Mouse (Mus musculus) heart, adult 11 months (tissue): ENCODE measurements at regions not wholly inside any gene's neighbourhood (a gene's known extent, or its start where the extent isn't known, plus 50 kb on each side); places are given as distances from the start of the nearest gene placed in this dataset.

Source experiments
- DNase-seq: peaks from one replicate; pipeline ENCODE4 v3.0.0; 2022

DNA sequence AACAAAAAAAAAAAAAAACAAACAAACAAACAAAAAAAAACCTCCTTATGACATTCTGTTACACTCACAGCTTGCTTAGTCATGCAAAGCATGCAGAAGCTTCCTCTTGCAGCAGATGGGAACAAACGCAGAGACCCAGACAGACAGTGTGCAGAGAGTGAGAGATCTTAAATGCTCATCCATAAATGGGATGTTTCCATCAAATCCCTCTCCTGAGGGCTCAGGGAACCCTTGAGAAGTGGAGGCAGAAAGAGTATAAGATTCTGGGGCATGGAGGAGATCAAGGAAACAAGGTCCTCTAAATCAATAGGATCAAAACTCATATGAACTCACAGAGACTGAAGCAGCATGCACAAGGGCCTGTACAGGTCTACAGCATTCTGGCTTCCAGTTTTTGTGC, 52.5 kb downstream of the Adm start:
- peak; percentile 55 for DNase-seq

DNA sequence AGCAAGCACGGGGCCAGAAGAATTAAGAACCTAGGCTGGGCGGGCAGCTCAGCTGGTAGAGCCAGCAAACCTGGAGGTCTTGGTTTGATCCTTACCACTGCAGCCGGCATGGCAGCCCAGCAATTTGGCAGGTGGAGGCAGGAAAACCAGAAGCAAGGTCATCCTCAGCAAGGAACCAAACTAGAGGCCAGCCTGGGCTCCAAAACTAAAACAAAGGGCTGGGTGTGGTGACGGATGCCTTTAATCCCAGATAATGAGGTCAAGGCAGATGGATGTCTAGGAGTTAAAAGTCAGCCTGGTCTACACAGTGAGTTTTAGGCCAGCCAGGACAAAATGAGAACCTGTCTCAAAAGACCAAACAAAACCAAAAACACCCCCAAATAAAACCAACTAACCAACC, 55.5 kb downstream of the Adm start:
- peak; percentile 87 for DNase-seq

DNA sequence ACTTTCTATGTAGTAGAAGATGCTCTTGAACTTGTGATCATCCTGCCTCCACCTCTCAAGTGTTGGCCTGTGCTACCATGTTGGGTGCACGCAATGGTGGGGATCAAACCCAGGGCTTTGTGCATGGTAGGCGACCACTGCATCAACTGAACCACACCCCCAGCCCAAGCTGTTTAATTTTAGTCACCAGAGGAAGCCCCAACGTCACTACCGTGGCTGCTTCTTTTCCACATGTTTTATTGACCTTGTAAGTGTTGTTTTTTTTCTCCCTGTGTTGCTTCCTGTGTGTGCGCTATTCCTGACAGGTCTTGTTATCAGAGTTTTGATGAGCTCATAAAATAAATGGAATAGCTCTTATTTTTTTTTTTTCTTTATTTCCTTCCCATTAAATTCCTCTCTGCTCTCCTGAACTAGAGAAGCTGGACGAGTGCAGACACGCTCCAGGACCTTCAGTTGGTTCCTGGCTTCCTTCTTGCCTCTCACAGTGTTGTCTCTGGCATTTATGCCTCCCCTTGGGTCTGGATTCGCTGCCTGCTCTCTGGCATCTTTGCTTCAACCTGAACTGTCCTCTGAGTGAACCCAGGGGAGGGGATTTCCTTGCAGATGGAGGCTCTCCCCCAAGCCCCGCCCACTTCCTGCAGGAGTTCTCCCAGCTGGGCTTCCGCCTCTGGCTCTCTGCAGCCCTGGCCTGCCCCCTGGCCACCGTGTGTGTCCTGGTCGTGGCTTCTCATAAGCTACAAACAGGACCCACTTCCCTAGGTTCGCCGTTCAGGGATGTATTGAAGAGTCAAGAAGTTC, 61.6 kb downstream of the Adm start:
- DNase-seq, result peak; percentile 99

DNA sequence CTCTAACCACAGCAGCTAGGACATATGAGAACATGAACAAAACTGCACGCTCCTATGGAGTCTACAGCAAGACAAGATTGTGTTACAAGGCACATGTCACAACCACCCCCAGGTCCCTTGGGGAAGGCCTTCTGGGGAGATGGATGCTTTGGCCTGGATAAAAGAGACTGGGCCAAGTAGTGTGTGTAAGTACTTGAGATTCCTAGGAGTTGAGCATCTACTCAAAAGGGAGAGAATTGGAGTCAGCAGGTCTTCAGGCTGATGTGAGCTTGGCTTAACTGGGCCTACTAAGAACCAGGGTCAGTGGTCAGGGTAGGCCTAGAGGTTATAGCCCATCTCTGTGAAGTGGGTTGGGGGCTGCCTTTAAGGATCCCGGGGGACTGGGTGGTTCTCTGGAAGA, 62.8 kb downstream of the Adm start:
- peak; percentile 90 for DNase-seq

DNA sequence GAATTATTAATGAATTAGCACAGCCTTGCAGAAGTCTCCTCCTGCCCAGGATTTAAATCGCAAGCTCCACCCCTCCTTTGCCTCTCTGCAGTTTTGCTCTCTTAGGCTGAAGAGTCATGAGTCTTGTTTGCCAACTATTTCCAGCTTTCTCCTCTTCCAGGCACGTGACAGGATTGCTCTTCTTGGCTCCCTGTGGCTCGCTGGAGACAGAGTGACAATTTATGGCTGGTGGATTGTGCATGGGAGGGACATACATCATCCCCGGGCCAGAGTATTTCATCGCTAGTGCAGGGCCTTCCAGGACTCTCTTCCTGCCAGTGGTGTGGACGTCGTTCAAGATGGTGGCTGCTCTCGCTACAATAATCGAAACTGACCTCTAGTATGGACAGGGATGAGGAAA, 63.4 kb downstream of the Adm start:
- peak; percentile 92 for DNase-seq

DNA sequence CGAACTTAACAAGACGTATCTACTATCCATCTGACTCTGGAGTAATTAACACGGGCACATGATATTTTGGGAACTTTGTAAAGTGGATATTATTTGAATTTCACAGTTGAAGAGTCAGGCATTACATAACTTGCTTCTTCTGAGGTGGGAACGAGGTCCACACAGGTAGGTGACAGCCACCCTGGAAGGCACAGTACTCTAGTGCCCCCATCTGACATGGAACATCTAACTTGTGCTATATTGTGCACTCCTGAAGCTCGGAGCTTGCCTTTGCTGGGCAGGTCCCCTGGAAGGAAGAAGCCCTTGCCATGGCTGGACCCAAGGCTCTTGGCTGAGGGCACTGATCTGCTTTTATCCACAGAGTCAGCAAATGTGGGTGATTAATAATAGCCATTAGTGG, 66.8 kb downstream of the Adm start:
- peak; percentile 71 for DNase-seq

DNA sequence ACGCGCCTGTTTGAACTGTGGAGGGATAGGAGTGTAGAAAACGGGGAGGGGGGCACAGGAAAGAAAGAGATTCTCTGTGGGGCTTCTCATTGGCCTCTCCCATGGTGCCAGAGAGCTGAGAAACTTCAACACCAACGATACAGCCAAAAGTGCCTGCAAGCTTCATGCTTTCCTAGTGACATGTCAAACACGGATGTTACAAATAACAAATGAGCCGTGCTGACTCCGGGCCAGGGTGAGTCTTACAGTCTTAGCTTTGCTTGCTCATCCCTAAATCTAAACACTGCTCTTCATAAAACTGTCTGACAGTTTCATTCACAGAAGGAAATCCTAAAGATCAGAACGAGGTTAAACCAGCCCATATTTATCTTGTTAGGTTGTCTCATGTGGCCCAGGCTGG, 68.3 kb downstream of the Adm start:
- DNase-seq, result peak; percentile 74

DNA sequence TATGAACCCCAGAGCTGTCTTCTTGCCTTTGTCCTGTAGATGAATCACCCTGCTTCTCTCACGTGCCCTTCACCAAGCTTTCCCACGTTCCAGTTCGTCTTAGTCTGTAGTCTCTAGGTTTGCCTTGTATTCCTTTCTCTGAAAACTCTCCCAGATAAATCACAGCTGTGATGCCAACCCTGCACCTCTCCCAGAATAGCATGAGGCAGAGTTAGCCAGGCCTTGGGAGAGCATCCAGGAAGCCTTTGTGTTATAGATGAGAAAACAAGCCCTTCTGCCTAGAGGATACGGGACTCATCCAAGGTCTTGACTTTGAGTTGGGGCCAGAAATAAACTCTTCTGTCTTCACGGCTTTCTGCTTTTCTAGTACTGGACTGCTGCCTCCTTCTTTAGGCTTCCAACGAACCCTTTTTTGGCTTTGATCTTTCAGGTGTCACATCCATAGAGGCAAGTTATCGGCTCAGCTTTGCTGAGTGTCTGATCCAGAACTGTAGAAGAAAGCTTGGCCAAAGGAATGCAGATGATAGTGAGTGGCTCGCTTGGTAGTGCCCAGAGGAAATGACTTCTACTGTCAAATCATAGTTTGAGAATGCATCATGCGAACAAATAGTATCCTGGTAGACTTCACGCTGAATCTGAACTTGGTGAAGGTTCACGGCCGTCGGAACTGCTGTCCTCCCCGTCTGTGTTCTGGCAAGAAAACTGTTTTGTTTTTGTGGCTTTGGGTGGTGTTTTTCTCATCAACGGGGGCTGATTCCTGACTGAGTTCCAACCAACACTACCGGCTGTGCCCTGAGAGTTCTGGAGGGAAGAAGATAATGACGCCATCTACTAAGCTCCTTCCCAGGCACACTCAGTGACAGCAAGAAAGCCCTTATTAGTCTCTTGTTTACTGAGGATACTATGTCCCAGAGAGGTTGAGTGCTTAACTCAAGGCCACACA, 69.5 kb upstream of the Ampd3 start:
- DNase-seq, result peak; percentile 98

DNA sequence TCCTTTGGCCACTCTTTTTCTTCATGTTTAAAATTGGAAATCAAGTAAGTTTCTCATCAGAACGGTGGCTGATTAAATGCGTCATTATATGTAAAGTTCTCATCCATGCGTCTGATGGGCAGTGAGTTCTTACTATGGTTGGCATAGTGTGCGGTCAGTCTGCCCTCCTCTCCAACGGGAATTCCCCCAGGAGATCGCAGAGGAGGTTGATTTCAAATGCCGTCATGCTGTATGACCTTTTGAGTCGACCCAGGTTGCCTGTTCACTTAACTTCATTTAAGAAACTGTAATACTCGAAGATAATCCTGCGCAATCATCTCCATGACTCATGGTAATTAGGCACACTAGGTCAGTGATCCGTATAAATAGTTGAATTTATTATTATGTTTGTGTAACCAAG, 68.4 kb upstream of the Ampd3 start:
- DNase-seq, result peak; percentile 82

DNA sequence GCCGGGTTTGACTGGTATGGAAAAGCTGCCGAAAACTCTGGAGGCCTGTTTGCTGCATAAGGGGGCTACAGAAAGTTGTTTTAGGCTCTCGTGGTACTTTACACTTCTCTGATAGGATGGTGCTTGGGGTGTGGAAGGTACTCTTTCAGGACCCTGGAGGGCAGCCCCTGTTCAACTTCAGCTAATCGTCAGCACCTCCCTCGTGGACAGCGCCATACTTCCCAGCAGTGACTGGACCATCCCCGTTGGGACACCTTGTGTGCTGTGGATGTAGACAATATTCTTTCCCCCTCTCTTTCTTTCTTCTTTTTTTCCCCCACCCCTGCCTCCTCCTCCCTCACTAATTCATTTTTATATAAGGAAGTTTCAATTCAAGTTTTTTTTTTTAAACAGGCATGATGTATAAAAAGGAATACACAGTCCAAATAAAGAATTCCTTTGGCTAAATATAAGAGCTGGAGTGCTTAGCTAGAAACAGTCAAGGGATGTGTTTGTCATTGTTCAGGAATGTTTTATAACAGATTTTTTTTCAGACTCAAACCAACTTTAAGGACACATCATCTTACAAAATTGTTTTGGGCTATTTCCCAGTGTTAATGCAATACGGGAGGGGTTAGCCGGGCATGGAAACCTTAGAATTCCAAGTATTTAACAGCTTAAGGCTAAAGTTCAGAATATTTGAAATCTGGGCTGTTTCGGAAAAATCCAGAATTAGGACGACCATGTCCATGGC, 66.2 kb upstream of the Ampd3 start:
- peak; percentile 94 for DNase-seq

DNA sequence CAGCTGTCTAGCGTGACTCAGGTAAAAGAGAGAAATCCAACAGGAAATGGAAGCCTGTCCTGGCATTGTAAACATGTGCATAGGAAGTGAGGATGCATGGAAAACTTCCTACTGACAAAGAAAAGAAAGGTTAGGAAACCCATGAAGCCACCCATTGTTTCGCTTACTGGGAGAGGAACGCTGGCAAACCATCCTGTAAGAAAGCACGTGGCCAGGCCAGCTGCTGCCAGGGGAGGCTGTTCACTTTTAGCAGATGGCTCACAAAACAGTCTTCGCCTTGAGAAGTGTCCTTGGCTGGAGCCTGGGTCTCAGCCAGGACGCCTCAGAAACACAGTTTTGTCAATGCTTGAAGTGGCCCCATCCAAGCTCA, 65.6 kb upstream of the Ampd3 start:
- peak; percentile 97 for DNase-seq

DNA sequence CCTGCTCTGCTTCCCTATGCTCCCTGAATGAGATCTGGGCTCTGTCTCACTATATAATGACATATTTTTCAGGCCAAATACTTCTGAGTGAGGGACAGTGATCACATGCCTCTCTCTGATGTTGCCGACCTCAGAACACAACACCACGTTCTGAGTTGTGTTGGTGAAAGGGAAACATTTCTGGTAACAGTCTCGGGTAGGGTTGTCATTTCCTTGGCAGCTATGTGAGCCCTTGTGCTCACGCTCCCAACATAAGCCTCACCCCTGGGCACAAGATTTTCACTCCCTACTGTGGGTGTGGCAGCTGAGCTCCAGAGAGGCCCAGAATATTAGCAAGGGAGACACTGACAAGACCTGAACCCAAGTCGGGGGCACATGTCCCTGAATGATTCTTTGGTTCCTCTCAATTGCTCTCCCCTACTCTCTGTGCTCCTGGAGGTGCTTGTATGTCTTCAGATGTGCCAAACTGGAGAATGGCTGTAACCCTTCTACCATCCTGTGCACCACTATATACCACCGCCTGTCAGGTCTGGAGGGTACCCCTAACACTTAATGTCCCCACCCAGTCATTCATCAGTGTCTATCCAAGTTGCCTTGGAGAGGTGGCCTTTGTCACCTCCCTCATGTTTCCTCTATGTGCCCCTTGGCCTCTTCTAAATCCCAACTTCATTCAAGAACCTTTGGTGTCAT, 62.5 kb upstream of the Ampd3 start:
- DNase-seq, result peak; percentile 92

DNA sequence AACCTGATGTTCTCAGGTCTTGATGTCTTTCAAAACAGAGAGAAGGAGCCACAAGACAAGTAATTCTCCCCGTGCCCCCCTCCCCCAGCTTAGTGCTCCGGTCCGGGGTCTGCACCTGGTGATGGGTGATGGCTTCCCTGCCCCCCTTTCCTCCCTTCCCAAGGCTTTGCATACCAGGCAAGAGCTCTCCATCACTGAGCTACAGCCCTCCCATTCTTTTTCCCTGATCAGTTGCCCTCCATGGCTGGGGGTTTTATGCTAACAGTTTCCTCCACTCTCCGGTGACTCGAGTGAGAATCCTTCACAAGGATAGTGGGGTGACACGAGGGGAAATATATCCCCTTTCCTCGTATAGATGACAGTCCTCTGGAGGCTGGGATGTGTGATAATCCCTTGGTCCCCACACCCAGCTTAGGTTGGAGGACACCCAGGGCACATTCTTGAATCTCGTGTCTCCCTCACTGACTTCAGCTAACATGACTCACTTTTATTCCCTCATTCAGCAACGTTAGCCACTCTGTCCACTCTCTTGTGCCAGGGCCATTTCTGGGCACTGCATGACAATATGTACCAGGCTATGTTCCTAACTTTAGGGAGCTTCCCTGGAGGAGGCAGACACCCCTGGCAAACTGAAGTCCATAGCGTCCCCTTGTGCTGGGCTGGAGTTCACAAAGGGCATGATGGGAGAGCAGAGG, 61.9 kb upstream of the Ampd3 start:
- DNase-seq, result peak; percentile 95

DNA sequence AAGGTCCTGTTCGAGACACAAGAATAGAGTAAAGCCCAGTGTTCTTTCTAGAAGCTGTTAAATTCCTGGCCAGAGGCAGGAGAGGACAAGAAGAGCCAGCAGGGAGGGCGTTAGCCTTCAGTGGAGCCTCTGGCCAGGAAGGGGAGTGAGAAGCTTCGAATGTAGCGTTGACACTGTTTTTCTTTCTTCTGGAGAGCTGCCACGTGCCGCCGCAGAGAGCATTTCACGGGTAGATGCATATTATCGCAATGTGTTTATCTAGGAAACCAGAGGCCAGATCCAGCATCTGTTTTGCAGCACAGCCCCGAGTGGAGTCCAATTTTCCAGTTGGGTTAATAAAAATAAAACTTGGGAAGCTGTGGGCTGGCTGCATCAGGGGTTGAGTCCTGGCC, 61.3 kb upstream of the Ampd3 start:
- DNase-seq, result peak; percentile 99

DNA sequence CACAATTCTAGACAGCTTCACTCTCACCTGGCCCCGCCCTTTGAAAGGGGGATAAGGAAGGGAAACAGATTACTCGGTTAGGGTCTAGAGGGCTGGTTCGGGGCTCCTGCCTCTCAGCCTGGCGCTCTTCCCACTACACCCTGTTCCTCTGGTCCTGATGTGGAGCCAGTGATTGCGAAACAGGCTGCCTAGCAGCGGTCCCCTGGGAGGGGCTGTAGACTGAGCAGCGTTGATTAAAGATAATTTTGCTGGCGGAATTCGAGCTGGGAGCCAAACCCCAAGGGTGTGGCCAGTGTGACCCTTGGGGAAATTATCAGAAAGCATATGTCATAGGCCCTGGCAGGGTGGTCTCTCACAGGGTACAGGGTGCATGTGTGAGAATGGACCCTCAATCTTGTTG, 59.9 kb upstream of the Ampd3 start:
- peak; percentile 99 for DNase-seq

DNA sequence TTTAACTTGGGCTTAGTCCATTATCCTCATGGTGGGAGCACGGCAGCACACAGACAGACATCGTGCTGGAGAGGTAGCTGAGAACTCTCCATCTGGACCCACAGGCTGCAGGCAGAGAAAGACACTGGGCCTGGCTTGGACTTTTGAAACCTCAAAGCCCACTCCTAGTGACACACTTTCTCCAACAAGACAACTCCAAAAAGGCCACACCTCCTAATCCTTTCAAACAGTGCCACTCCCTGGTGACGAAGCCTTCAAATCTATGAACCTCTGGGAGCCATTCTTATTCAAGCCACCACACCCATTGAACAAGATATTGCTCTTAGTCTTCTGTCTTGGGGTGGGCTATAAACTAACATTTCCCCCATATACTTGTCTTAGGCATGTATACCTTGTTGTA, 59.2 kb upstream of the Ampd3 start:
- DNase-seq, result peak; percentile 90

DNA sequence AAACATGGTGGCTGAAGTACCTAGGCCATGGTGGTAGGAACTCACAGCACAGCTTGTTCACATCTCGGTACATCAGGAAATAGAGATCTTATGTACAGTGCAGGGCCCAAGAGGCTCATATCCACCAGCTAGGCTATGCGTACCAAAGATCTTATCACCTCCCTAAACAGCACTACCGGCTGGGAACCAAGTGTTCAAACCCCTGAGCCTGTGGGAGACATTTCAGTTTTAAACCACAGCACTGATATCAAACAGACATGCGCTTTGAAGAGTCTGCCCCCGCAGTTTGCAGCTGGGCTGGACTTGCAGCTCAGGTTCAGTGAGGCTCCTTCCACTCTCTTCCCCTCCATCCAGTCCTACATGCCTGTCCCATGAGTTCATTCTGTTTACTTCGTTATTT, 58.4 kb upstream of the Ampd3 start:
- DNase-seq, result peak; percentile 92

DNA sequence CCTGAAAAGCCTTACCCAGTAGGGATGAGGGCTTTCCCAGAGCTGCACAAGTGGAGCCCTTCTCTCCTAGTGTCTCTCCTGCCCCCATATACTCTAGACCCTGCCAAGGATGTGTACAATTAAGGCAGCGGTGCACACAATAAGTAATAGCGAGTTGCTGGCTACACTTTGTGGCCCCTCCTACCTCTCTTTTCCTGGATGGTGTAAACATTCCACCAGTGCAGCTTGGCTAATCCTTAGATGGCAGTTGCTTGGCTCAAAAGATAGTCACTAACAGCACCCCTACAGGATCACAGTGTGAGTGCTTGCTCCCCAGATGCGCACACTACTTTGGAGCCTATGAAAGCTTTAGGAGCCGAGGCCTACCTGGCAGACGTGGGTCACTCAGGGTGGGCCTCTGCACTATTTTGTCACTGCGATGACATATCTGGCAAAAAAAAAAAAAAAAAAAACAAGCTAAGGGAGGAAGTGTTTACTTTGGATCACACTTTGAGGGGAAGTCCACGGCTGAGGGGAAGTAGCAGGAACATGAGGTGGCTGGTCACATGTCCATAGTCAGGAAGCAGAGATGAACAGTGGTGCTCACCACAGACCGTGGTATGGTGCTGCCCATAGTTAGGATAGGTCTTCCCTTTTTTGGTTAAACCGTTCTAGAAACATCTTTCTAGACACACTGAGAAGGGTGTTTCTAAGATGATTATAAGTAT, 57.6 kb upstream of the Ampd3 start:
- peak; percentile 96 for DNase-seq

DNA sequence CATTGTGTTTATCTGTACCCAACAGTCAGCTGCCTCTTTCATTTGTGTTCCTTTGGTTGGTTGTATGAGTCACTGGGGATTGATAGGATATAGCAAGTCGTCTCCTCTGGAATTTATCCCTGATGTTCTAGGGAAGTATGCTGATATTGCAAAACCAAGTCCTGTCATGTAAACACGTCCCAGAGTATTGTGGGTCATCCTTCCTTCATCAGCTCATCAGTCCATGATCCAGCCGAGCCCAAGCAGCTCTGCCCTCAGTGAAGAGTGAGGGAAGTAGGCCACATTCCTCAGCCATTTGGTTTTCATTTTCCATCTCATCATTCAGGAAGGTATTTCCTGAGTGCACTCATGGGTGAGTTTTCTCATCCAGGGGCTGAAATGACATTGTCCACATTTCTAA, 54.3 kb upstream of the Ampd3 start:
- no peak for DNase-seq

DNA sequence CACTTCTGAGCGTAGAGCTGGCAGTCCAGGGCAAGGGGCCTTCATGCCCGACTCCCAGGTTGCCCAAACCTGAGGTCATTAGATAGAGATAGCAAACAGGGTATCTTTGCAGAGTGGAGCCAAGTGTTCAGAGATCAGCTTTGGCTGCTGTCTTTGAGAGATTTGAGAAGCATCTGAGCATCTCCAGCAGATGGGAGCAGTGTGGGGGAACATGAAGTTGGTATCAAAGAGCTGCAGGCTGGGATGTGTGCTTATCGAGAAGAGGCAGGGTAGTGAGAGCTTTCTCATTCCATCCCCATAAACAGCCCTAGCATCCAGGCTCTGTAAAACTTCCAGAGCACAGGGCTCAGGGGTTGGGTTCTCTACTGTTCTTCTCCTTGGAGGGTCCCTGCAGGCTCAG, 52.9 kb upstream of the Ampd3 start:
- DNase-seq, result no peak

DNA sequence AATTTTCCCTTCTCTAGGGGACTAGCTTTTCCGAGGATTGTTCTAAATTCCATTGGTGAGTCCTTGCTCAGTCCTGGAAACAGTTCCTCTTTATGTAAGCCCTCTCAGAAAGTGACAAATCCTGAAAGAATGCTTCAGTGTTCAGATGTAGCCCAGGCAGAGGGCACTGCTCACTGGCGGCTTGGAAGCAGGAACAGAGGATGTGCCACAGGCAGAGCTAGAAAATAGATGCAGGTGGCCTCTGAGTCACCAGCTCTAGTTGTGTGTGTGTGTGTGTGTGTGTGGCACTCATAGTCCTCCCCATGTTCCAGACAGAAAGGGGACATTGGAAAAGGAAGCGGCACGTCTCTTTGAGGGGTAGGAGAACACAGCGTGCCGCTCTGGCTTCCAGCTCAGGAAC, 52.5 kb upstream of the Ampd3 start:
- peak; percentile 97 for DNase-seq

DNA sequence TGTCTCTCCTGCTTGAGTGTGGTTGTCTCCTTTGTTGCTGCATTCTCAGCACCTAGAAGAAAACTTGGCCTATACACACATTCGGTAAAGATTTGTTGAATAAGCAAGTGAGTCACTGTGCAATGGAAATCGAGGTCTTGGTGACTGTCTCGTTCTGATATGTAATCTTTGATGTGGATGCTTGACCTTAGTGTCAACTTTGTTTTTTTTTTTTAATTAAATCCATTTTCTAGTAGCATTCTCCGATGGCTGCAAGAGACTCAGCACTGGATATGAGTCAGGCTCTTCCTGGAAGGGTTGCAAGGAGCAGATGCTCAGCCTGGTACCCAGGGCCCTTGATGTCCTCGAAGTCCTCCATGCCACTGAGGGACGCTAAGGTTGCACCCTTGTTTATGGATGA, 50.9 kb upstream of the Ampd3 start:
- DNase-seq, result no peak
